Mouse (Mus musculus): ENCODE data around the gene Clps.

Clps gene

GRCm38 (mm10) chr17:28553040-28553793 is 7.3 kb downstream of the Clps start:
- peak; percentile 79 for DNase-seq (ENCODE audit: low read depth)

- no peak for DNase-seq (ENCODE audit: low read depth)
Observed at GRCm38 (mm10) chr17:28549111-28549510, 11.5 kb downstream of the Clps start, which contains the start of gene Clpsl2. Gene Clpsl2 (plus strand): TSS chr17:28549411.

GRCm38 (mm10) chr17:28548550-28548949 is 12.0 kb downstream of the Clps start:
- no peak for DNase-seq (ENCODE audit: low read depth)

- DNase-seq (ENCODE audit: low read depth), result no peak
Observed at GRCm38 (mm10) chr17:28546925-28547324, 13.6 kb downstream of the Clps start.

GRCm38 (mm10) chr17:28537881-28538280 is 22.7 kb downstream of the Clps start:
- DNase-seq (ENCODE audit: low read depth), result peak; percentile 25

GRCm38 (mm10) chr17:28533327-28533726 is 27.2 kb downstream of the Clps start:
- DNase-seq (ENCODE audit: low read depth), result no peak

GRCm38 (mm10) chr17:28532557-28532956 is 28.0 kb downstream of the Clps start:
- no peak for DNase-seq (ENCODE audit: low read depth)

GRCm38 (mm10) chr17:28531946-28532345 is 28.6 kb downstream of the Clps start:
- peak; percentile 34 for DNase-seq (ENCODE audit: low read depth)

GRCm38 (mm10) chr17:28530506-28530905 is 30.1 kb downstream of the Clps start, which contains the start of gene Armc12:
Gene Armc12 (plus strand): TSS chr17:28530806.
- no peak for DNase-seq (ENCODE audit: low read depth)

GRCm38 (mm10) chr17:28529116-28529515 is 31.4 kb downstream of the Clps start:
- DNase-seq (ENCODE audit: low read depth), result no peak

- DNase-seq (ENCODE audit: low read depth), result peak; percentile 91
Observed at GRCm38 (mm10) chr17:28528043-28528351, 32.6 kb downstream of the Clps start.

- DNase-seq (ENCODE audit: low read depth), result no peak
Observed at GRCm38 (mm10) chr17:28527184-28528042, 33.2 kb downstream of the Clps start.

- DNase-seq (ENCODE audit: low read depth), result peak; percentile 43
Observed at GRCm38 (mm10) chr17:28524831-28525430, 35.6 kb downstream of the Clps start.

- DNase-seq (ENCODE audit: low read depth), result no peak
Observed at GRCm38 (mm10) chr17:28524009-28524695, 36.4 kb downstream of the Clps start.

- DNase-seq (ENCODE audit: low read depth), result peak; percentile 74
Observed at GRCm38 (mm10) chr17:28523355-28524008, 37.1 kb downstream of the Clps start.

- peak; percentile 98 for DNase-seq (ENCODE audit: low read depth)
Observed at GRCm38 (mm10) chr17:28522623-28523354, 37.8 kb downstream of the Clps start.

- DNase-seq (ENCODE audit: low read depth), result no peak
Observed at GRCm38 (mm10) chr17:28521920-28522319, 38.6 kb downstream of the Clps start.

GRCm38 (mm10) chr17:28521071-28521726 is 39.4 kb downstream of the Clps start:
- DNase-seq (ENCODE audit: low read depth), result peak; percentile 41

- no peak for DNase-seq (ENCODE audit: low read depth)
Observed at GRCm38 (mm10) chr17:28520561-28520960, 40.0 kb downstream of the Clps start.

GRCm38 (mm10) chr17:28519827-28520226 is 40.7 kb downstream of the Clps start:
- DNase-seq (ENCODE audit: low read depth), result peak; percentile 76

Measured in induced T-regulatory cell, adult 2 months (primary cell).